Mouse (Mus musculus): ENCODE measurements around the gene Akr1c13.

The Akr1c13 gene

DNA sequence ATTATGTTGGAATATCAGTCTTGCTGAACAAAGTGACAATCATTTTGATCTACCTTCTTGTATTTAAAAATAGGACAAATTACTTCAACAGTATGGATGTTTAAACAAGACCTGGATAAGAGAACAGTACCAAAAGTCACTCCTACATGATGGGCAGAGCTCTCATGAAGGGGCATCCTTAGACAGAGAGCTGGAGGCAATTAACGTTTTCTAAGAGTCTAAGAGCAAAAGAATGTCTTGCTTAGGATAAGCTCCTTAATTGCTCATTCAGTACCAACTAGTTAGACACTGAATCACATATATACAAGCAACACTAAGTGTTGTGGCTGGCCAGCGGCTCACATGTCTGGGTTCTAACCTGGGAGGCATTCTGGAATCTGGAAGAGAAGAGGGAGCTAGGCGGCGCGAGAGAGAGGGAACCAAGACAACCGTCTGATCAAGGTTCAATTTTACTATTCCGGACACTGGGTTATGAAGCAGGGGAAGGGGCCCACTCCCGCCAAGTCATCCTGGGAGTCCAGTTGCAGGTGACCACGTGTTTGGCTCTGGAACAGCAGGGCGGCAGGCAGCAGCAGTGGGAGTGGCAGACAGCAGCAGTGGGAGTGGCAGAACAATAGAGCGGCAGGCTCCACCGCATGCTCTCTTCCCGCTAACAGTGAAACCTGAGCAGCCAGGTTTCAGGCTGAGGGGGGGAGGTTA lies 54.1 kb downstream of the Akr1c13 start:
- peak; percentile 19 to 33 for DNase-seq

DNA sequence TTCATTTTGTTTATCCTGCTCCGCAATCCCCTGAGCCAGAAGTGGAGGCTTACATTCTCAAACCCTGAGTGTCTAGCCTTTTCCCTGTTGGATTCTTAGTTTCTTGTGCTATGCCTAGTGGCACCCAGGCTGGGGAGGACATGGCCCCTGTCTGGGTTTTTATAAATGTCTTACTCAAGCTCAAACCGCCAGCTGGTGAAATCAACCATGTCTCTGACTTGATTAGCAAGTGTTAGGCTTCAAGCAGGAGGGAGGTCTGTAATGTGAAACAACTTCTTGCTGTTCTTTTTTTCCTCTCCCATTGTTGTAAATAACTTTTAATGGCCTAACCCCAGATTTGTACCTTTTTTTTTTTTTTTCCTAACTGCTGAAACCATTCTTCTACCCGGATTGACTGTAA lies 58.4 kb downstream of the Akr1c13 start:
- no peak for DNase-seq
